Mouse (Mus musculus) hindlimb bud, embryonic 11.5 days (tissue): ENCODE measurements at regions not wholly inside any gene's neighbourhood (a gene's known extent, or its start where the extent isn't known, plus 50 kb on each side); places are given as distances from the start of the nearest gene placed in this dataset.

Experiments used
- DNase-seq: peaks from one replicate; pipeline ENCODE4 v3.0.0-alpha.2; 2012; ENCODE audit warnings: low read depth, low spot score; ENCODE audit errors: extremely low spot score

DNA sequence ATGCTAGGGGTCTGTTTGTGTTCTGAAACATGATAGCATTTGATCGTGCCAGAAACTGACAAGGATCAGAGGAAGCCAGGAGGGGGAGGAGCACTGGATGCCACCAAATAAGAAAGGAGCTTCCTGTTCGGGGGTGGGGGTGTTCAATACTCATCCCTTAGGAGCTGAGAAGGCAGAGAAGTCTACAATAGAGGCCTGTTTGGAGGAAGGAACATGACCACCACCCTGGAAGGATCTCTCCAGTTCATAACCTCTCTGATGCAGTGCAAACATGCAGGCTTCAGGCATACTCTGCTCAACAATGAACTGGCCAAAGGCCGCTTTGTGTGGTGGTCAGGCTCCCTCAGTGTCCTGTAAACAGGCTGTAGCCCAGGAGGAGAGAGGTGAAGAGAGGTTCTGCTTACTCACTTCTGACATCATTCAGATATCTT lies 515.8 kb downstream of the Tshz3 start:
- no peak for DNase-seq

DNA sequence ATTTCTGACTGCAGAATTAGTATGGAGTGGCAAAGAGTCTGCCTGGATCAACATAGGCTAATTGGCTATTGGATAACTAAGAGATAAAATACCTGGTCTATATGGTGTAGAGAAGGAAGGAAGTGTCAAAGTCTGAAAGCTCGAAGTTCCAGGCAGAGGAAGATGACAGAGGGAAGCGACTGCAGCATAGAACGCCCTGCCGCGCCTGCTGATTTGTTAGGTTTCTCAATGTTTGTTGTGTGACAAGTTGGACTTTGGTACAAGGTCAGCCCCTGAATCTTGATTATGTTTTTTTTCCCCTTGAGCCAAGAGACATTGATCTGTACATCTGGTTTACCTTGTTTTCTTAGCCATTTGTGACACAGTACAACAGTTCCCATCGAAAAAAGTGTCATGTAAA lies 517.6 kb downstream of the Tshz3 start:
- no peak for DNase-seq

DNA sequence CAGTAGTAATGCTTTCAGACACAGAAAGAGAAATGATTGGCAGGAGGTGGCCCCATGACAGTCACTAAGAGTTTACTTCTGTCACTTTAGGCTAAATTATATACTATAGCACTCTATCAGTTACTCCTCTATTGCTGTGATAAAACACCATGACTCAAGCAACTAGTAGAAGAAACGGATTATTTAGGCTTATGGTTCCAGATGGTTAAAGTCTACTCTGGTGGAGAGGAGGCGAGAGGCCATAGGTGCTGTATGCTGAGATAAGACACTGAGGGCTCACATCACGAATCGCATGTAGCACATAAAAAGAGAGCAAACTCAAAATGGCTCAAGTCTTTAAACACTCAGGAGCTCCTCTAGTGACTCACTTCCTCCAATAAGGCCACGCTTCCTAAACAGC lies 522.6 kb downstream of the Tshz3 start:
- no peak for DNase-seq

DNA sequence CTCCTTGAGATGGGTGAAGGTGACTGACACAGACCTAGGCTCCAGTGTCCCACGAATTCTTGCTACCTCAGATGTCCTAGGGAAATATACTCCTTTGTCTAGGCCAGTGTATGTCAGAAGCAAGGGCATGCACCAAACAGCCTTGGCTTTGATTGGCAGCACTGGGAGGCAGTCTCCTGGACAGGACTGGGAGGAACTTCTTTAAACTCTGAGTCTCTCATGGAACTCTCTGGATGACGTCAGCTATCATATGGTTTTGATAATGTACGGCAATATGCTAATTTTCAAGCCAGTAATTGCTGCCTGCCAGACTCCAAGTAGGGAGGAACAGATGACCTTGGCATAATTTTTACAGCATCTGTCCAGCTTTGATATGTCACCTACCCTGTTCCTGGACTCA lies 528.5 kb downstream of the Tshz3 start:
- DNase-seq: no peak

DNA sequence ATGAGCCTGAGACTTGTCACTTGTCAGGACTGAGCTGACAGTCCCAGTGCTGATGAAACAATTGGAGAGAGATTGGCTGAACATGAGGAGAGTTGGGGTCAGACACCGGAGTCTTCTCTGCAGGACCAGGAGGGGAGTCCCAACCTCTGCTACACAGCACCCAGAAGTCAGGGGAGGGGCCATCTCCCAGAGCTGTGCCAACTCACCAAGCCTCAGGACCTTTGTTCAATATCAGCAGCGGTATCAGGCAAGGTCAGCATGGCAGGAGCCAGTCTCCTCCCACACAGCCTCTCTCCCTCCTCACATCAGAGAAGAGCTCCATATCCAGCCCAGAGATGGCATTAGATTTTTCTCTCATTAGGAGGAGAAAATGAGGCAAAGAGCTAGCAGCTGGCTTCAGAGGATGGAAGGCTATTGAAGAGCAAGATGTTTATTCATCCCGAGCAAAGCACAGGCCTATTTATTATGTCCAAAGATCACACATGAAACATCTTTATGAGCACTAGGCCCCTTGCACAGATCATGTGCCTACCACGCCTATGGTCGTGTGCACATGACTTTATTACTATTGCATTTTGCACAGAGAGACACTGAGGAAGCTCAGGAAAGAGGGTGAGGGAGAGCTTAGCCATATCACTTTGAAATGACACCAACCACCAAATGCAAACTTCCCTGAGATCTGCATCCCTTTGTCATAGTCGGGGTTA lies 532.9 kb downstream of the Tshz3 start:
- no peak for DNase-seq

DNA sequence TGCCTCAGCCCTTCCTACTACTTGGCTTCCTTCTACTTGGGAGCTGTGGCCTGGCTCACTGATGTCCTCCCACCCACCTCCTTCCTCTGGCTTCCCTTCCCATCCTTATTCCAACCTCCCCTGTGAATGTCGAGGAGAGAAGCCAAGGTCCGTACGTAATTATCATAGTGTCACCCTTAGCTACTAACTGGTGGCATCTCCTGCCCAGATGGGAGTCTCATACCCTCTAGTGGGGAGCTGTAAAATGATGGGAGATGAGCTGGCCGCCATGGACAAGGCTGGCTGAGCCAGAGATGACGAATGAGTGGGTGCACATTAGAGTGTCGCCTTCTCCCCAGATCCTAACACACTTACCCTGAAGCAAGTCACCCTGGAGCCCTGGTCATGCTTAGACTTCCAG lies 532.6 kb downstream of the Zfp536 start:
- DNase-seq: no peak

DNA sequence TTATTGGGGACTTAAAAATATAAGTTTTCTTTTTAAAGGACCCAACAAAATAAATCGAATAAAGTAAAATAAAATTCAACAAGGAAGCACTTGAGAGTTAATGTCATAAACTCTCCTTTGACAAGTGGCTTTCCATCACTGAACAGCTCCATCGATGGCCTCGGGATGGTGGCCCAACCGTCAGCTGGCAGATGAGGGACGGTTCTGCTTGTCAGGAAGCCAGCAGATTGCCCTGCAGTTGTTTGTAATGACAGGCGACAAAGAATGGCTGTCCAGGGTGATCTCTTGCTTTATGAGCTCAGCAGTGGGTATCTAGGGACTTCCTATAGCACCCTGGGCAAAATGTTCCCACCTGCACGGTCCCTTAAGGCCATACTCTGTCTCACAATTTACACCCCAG lies 531.7 kb downstream of the Zfp536 start:
- DNase-seq: no peak

DNA sequence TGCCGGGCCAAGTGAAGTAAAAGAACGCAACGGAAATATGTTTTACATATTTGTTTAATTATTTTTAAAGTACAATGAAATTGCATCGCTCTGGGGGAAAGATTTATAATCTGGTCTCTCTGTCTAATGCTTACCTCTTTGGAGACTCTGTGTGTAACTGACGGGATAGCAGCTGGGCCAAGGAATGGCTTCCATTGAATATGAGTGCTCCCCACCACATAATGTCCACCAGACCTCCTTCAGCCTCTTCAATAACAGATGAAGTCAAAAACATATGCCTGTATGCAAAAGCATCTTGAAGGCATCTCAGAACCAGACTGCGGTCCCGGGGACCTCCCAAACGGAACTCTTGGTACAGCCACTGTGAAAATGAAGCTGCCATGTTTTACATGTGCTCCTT lies 531.0 kb downstream of the Zfp536 start:
- DNase-seq: no peak

DNA sequence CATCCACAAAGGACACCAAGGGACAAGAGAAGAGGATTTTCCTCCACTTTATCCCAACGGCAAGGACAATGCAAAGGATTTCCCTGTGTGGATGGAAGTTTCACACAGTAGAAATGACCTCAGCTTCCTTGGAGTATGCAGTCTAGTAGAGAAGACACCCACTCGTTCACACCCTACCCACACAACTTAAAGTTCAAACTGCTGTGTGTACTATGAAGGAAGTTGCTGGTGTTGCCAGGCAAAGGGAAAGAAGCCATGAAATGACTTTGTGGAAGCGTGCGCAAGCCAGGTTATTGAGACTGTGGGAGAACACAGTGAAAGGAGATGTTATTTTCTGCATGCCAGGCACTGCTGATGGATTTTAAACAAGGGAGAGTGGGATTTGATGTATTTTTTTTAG lies 527.3 kb downstream of the Zfp536 start:
- DNase-seq: no peak

DNA sequence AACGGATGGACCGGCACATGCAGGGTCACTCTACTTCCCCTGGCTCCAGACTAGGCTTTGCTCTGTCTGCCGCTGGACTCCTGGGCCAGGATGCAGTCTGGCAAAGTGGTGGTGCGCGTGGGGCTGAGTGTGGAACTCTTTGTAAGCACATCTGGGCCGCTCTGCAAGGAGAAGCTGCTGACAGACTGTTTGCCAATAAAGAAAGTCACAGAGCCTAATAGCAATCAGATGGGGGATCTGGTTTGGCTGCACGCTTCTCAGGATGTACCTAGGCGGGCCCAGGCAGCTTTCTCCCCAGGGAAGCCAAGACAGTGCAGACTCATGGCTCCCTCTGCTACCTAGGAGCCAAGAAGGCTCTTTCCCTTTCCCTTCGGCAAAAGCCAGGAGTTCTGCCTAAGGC lies 519.0 kb downstream of the Zfp536 start:
- DNase-seq: peak; percentile 26

DNA sequence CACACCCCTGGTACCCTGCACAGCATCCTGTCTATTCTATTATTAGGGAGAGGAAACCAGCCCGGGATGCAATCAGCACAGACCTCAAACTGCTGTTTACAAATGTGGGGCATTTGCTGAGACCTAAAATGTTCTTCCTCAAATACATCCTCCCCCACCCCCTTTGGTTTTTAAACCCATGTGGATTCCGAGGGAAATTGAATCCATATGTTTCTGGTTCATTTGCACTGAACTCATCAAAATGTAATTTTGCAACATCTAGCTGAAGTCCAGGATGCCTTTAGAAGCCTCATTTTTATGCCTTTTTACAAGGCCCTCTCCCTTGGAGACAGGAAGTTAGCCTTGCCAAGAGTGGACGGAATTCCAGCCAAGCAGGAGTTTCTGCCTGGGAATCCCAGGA lies 517.6 kb downstream of the Zfp536 start:
- DNase-seq: peak; percentile 64

DNA sequence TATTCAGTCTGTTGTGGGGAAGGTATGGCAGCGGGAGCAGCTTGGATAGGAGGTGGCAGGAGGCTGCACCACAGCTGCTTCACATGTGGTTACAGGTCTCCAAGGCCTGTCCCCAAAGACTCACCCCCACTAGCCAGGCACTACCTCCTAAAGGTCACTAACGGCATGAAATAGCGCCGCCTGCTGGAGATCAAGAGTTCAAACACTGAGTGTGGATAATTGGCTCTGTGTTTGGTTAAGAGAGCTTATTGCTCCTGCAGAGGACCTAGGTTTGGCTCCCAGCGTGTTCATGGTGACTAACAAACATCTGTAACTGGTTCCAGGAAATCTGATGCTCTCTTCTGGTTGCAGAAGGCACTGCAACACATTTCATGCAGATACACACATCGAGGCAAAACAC lies 514.1 kb downstream of the Zfp536 start:
- DNase-seq: no peak

DNA sequence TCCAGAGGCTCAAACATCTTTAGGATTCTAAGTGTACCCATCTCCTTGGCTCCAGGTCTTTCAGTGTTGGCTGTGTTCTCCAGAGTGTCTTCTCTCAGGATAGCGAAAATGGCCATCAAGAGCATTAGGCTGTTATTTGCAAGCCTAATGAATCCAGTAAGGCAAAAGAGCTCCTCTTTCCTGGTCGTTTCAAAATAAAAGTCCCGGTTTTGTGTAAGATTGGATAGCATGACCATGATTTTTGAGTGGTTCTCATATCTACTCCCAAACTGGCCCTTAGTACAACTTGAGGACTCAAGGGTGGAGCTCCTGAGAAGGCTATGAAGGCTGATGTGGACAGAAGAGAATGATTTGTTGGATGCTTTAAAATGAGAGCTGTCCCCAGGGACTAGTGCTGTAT lies 510.6 kb downstream of the Zfp536 start:
- no peak for DNase-seq

DNA sequence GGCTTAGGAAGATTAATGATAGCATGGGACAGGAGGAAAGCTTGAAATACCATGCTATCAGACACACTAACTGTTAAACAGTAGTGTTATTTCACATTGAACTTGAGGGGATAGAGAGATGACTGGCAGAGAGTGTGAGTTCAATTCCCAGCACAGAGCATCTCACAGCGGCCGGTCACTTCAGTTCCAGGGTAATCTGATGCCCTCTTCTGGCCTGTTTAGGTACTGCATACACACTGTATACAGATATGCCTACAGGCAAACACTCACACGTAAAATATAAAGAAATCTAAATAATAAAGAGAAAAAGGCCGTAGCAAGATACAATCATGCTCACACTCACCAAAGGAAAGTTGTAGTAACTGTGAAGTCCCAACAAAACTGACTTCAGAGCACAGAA lies 506.0 kb downstream of the Zfp536 start:
- DNase-seq: no peak

DNA sequence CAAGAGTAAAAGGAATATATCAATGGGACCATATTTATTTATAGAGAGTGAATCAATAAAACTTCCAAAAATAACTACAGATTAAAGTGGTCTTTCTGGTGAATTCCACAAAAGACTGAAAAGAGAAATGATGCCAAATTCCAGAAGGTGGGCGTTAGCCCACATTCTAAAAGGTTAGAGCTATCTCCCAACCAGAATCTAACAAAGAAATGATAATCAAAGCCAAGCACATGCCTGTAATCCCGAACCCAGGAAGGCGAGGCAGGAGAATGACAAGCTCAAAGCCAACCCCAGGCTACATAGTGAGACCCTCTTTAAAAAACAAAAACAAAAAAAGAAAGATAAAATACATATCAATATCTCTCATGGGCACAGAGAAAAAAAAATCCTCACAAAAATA lies 502.6 kb downstream of the Zfp536 start:
- DNase-seq: no peak

DNA sequence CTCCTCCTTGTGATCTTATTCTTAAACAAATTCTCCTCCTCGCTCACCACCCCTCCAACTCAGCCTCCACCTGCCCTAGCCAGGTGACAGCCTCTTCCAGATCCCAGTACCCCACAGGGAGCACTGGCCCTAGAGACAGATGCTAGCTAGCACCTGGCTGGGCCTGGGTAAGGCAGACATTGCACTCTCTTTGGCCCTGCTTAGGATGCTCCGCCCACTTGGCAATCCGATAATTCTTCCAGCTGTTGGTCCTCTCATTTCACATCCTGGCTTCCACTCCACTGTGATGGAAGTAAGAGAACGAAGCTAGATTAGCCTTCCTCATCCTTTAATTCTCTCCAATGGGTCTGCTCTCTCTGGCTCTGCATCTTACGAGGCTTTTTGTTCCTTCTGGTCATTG lies 483.4 kb downstream of the Zfp536 start:
- no peak for DNase-seq

DNA sequence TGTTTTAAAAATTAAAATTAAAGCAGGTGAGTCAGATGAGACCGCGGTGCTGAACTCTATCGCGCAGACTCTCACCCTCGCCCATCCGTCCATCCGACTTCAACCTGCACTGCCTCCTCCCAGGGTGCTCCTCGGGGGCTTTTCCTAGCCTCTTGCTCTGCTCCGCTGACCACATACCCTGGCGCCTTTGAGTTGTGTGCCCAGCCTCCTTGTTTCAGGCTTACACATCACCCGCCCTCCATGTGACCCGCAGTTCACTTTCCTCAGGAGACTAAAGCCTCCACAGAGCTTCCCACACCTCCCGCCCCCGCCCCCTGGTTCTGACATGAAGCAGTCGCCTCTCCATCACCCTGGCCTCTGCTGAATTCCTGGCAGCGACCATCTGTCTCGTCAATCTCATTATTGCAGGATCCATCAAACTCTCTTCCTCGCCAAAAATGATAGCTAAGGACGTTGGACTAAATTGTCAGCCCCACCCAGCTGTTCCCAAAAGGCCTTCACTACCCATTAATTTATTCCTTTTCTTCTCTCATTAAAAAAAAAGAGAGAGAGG lies 482.9 kb downstream of the Zfp536 start:
- DNase-seq: no peak

DNA sequence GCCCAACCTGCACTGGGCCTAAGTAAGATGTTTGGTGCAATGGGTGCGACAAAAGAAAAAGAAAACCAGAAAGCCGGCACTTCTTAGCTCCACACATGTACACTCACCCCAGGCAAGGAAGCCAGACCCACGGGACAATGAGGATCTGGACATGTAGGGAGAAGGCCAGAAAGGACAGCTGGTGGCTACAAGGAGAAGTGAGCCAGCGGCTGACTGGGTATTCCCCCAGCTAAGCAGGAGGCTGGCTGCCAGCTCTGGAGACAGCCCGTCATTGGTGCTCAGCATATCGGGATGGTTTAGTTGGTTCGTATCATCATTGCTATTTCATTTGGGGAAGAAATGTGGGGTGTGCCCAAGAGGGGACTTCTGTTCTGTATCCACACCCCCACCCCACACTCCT lies 481.7 kb downstream of the Zfp536 start:
- no peak for DNase-seq

DNA sequence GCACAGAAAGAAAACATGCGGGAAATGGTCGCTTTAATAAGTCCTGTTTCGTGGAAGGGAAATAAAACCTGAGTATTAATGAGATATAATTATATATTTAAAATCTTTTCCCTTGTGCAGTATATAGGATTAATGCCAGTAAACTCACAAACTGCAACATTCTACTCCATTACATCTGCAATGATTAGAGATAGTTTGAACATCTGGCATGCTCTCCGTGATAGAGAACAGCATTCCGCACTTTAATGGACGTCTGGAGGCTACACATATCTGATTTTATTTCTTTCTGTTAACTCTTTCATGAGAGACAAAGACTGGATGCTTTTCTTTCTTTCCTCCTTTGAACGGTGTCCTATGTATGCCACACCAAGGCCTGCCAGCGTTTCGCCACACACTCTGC lies 480.9 kb downstream of the Zfp536 start:
- no peak for DNase-seq

DNA sequence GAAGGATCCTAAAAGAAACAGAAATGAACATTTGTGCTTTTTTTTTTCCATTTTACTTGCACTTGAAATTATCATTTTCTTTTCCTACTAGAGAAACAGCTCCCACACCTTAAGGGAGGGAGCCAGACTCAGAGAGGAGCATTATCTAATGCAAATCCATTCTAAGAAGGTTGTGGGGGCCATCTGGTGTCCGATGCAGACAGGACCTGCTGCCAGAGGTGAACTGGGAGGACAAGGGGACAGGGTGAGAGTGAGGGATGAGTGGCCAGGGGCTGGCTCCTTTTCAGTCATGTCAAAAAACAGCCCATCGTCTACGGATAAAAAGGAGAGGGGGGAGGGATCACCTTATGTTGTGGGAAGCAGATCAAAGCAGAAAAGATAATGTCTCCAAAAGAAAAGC lies 474.6 kb downstream of the Zfp536 start:
- no peak for DNase-seq

DNA sequence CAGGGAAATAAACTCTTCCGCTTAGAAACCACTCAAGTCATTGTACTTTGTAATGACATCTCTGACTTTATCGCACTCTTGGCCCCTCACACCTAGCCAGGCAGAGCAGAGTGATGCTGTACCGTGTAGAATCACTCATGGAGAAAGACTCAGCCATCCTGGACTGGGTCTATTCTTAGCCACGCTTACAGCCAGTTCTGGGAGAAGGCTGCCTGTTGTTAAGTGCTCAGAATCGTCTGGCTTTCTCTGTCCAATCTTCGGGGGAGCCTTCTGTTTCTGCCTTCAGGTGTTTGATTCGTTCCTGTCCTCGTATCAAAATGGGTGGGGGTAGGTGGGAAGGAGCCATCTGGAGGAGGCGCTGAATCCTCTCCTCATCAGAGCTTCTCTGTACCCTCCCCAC lies 468.0 kb downstream of the Zfp536 start:
- DNase-seq: no peak

DNA sequence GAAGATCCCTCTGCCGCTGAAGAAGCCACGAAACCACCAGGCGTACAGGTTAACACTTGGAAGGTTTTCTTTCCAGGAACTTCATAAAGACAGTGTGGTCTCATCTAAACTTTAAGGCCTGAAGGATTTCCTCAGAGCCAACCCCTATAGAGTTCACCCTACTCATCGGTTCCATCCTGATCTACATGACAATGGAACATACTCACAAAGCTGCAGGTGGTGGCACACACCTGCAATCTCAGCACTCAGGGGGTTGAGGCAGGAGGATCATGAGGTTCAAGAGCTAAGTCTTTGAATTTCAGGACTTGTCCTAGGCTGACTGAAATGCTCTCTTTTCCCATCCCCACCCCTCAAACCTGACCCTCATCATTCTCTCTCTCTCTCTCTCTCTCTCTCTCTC lies 466.2 kb downstream of the Zfp536 start:
- DNase-seq: no peak

DNA sequence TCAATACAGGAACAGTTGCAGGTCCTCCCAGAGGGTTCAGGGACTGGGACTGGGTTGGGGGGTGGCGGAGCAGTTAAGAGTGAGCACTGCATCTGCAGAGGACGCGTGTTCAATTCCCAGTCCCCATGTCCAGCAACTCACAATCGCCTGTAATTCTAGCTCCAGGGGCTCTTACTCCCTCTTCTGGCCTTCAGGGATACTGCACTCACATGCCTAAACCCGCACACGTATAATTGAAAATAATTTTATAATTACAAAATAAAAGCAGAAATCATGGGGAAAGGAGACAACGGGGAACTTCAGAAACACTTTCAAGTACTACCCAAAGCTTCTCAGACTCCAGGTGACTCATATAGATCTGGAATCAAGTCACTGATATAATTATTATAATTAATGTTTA lies 448.8 kb downstream of the Zfp536 start:
- no peak for DNase-seq
